Mouse (Mus musculus): ENCODE data around the gene Trim2.

GRCm38 (mm10) chr3:84313801-84314541 is 7.3 kb upstream of the Trim2 start:
- no peak for TF ChIP-seq SMC3 (IDR thresholded peaks at IDR 0.05; ENCODE audit: low read depth, low read length)
- TF ChIP-seq CHD1 (IDR thresholded peaks at IDR 0.05; ENCODE audit: low read depth, low read length): no peak
- TF ChIP-seq USF2 (conservative IDR thresholded peaks at IDR 0.05; ENCODE audit: low read depth, low read length): no peak
- TF ChIP-seq RCOR1 (conservative IDR thresholded peaks at IDR 0.05; ENCODE audit: low read depth, low read length): no peak
- no peak for TF ChIP-seq TBP (conservative IDR thresholded peaks at IDR 0.05; ENCODE audit: low read depth, low read length)
- TF ChIP-seq CTCF (conservative IDR thresholded peaks at IDR 0.05 in 1 of 2, IDR thresholded peaks at IDR 0.05 in 1 of 2; ENCODE audit: low read depth in 2 of 2, low read length in 2 of 2): no peak
- no peak for TF ChIP-seq MAX (IDR thresholded peaks at IDR 0.05; ENCODE audit: low read length)
- no peak for TF ChIP-seq POLR2A (IDR thresholded peaks at IDR 0.05; ENCODE audit: low read depth, low read length)
- TF ChIP-seq E2F4 (IDR thresholded peaks at IDR 0.05; ENCODE audit: insufficient replicate concordance, low read depth, low read length): no peak

Measured in CH12.LX (cell line).